Mouse (Mus musculus) cortical plate, adult 2 months (tissue): ENCODE measurements around the gene Olfr1480. TPM values are rescaled to one million over a fixed set of nuclear protein-coding genes. Genes with fewer than 3 reads are reported as not detected.

Experiments
- H3K27ac ChIP-seq: fragments of 200-500 bp; 2 replicates; pipeline ENCODE4 v1.5.1; 2012; ENCODE audit warnings: low read length, control low read depth, inconsistent platforms; ENCODE audit not compliant: insufficient read depth
- H3K4me1 ChIP-seq: fragments of 200-500 bp; 2 replicates; pipeline ENCODE4 v1.6.1; 2011; ENCODE audit warnings: low read length; ENCODE audit not compliant: control insufficient read depth, insufficient read depth
- H3K4me3 ChIP-seq: fragments of 200-500 bp; 2 replicates; pipeline ENCODE4 v1.5.1; 2011; ENCODE audit warnings: mild to moderate bottlenecking, low read length, control low read depth; ENCODE audit not compliant: insufficient read depth
- CTCF ChIP-seq: fragments of 200-500 bp; IDR thresholded peaks from 2 replicates; pipeline ENCODE4 v1.5.1; 2011; ENCODE audit warnings: mild to moderate bottlenecking, control low read depth, low read length; ENCODE audit not compliant: insufficient read depth; ENCODE audit errors: extremely low read depth
- POLR2A ChIP-seq: fragments of 200-500 bp; IDR thresholded peaks from 2 replicates; pipeline ENCODE4 v1.6.1; 2011; ENCODE audit warnings: mild to moderate bottlenecking, low read length, control low read depth; ENCODE audit not compliant: insufficient read depth; ENCODE audit errors: extremely low read depth
- polyA plus RNA-seq: library from polyadenylated mRNA; depleted of rRNA; stranded (reverse); fragments of >200 nt; gene quantifications from 2 replicates; pipeline ENCODE4 v1.2.3, GENCODE M21; 2012; rRNA removed

Gene Olfr1480
- not detected in 2 replicates for polyA plus RNA-seq

GRCm38 (mm10) chr19:13527613-13528012 is at the start of gene Olfr1480:
Olfr1480 (plus strand) TSS chr19:13527913.
- no peaks in the 10 kb centered on the region for H3K4me1 ChIP-seq
- no peak within 1 kb of the TSS for H3K27ac ChIP-seq
- TF ChIP-seq POLR2A = no peak
- TF ChIP-seq CTCF = no peak
- H3K4me3 ChIP-seq = no peak within 1 kb of the TSS

GRCm38 (mm10) chr19:13480096-13480495 is 47.6 kb upstream of the Olfr1480 start, which contains the start of gene Olfr1475:
Olfr1475 (minus strand) TSS chr19:13480196.
- no peak within 1 kb of the TSS for H3K27ac ChIP-seq
- no peaks in the 10 kb centered on the region for H3K4me1 ChIP-seq
- TF ChIP-seq CTCF = no peak
- no peak for TF ChIP-seq POLR2A
- H3K4me3 ChIP-seq = no peak within 1 kb of the TSS

- H3K4me1 ChIP-seq = no peaks in the 10 kb centered on the region
- no peak within 1 kb of the TSS for H3K4me3 ChIP-seq
- TF ChIP-seq CTCF (no peak), POLR2A (no peak)
- no peak within 1 kb of the TSS for H3K27ac ChIP-seq
Observed at GRCm38 (mm10) chr19:13500246-13500645, 27.5 kb upstream of the Olfr1480 start, which contains the start of gene Olfr1477. Olfr1477 (plus strand) TSS chr19:13500546.

Other genes starting within 250 kb of the Olfr1480 start
- not detected in 2 replicates for gene Olfr1465, start 212.4 kb upstream of the Olfr1480 start, polyA plus RNA-seq
- not detected in 2 replicates for gene Olfr1466, start 189.1 kb upstream of the Olfr1480 start, polyA plus RNA-seq
- not detected in 2 replicates for gene Olfr1467, start 165.7 kb upstream of the Olfr1480 start, polyA plus RNA-seq
- gene Olfr1469, start 120.1 kb upstream of the Olfr1480 start, polyA plus RNA-seq = not detected in 2 replicates
- gene Olfr1471, start 84.5 kb upstream of the Olfr1480 start, polyA plus RNA-seq = not detected in 2 replicates
- gene Olfr1472, start 71.8 kb upstream of the Olfr1480 start, polyA plus RNA-seq = not detected in 2 replicates
- not detected in 2 replicates for gene Olfr1474, start 58.3 kb upstream of the Olfr1480 start, polyA plus RNA-seq
- not detected in 2 replicates for gene Olfr1475, start 47.7 kb upstream of the Olfr1480 start, polyA plus RNA-seq
- not detected in 2 replicates for gene Olfr1477, start 27.4 kb upstream of the Olfr1480 start, polyA plus RNA-seq
- not detected in 2 replicates for gene Olfr1484, start 55.6 kb downstream of the Olfr1480 start, polyA plus RNA-seq
- gene Olfr1487, start 89.5 kb downstream of the Olfr1480 start, polyA plus RNA-seq = not detected in 2 replicates
- not detected in 2 replicates for gene Olfr1489, start 103.7 kb downstream of the Olfr1480 start, polyA plus RNA-seq
- gene Olfr1490, start 123.2 kb downstream of the Olfr1480 start, polyA plus RNA-seq = not detected in 2 replicates
- not detected in 2 replicates for gene Olfr1491, start 169.4 kb downstream of the Olfr1480 start, polyA plus RNA-seq
- not detected in 2 replicates for gene Olfr1493-ps1, start 195.4 kb downstream of the Olfr1480 start, polyA plus RNA-seq
- gene Olfr1494, start 211.8 kb downstream of the Olfr1480 start, polyA plus RNA-seq = not detected in 2 replicates
- gene Olfr1495, start 236.7 kb downstream of the Olfr1480 start, polyA plus RNA-seq = not detected in 2 replicates
- not detected in 2 replicates for gene Olfr1496, start 250.0 kb downstream of the Olfr1480 start, polyA plus RNA-seq